8 mouse cellular contexts compared by ENCODE assay signal in genomic region chr5:134435836-134436331, GRCm38 (mm10). TPM values are rescaled to one million over a fixed set of nuclear protein-coding genes. Genes with fewer than 3 reads are reported as not detected.
DNase-seq lines count a peak whose midpoint lies in the region; ATAC-seq lines count a peak whose summit lies in the region.

No protein-coding gene starts in this region.

- intact Hi-C loops in heart, postnatal 25 days (cut with DNase I): no loop called here

- H3K4me3 ChIP-seq in lung, embryonic 15.5 days: no peak overlapping the region
- H3K4me3 ChIP-seq in forebrain, embryonic 15.5 days: no peak overlapping the region
- H3K4me3 ChIP-seq in stomach, embryonic 15.5 days (replicated peaks): no peak overlapping the region

- DNase-seq in lung, postnatal 25 days (ENCODE audit: low spot score): no peak
- peak; percentile 73 for DNase-seq in brain, adult 2 months (ENCODE audit: low read depth, low spot score)
- DNase-seq in heart, postnatal 25 days (ENCODE audit: low spot score): peak; percentile 51
- DNase-seq in layer of hippocampus, postnatal 36 days: peak; percentile 16 to 39

- no peaks in the 10 kb centered on the region for H3K27me3 ChIP-seq in lung, embryonic 15.5 days
- no peaks in the 10 kb centered on the region for H3K27me3 ChIP-seq in forebrain, embryonic 15.5 days
- no peaks in the 10 kb centered on the region for H3K27me3 ChIP-seq in stomach, embryonic 15.5 days (replicated peaks)

- H3K36me3 ChIP-seq in lung, embryonic 15.5 days: no peaks in the 10 kb centered on the region
- H3K36me3 ChIP-seq in forebrain, embryonic 15.5 days: no peaks in the 10 kb centered on the region
- no peaks in the 10 kb centered on the region for H3K36me3 ChIP-seq in stomach, embryonic 15.5 days

- H3K9me3 ChIP-seq in lung, embryonic 15.5 days: no peaks in the 10 kb centered on the region
- no peaks in the 10 kb centered on the region for H3K9me3 ChIP-seq in forebrain, embryonic 15.5 days
- no peaks in the 10 kb centered on the region for H3K9me3 ChIP-seq in stomach, embryonic 15.5 days

- no peak for ATAC-seq in lung, embryonic 15.5 days (ENCODE audit: borderline replicate concordance, extremely low read depth, low FRiP score, low TSS enrichment)
- no peak; the same call in 1 of the 2 replicates for ATAC-seq in forebrain, embryonic 15.5 days (replicated peaks)
- no peak for ATAC-seq in stomach, embryonic 15.5 days (ENCODE audit: insufficient read depth, low FRiP score, low read depth)
- ATAC-seq in megakaryocyte, adult 5-6 weeks (ENCODE audit: poor library complexity, severe bottlenecking): no peak

- no peak overlapping the region for H3K4me2 ChIP-seq in lung, embryonic 15.5 days
- H3K4me2 ChIP-seq in forebrain, embryonic 15.5 days (replicated peaks): no peak overlapping the region
- H3K4me2 ChIP-seq in stomach, embryonic 15.5 days: 0 out of 2 replicates have a peak overlapping the region, but pooled peaks have one; percentile 10

- 53% methylated on average over 12 of the region's 12 CpGs for WGBS in lung, embryonic 15.5 days
- 62% methylated on average over 12 of the region's 12 CpGs for WGBS in forebrain, embryonic 15.5 days
- WGBS in stomach, embryonic 15.5 days: 59% methylated on average over 12 of the region's 12 CpGs

- H3K4me1 ChIP-seq in lung, embryonic 15.5 days: peaks cover 45% of the 10 kb centered on the region
- peaks cover 22% of the 10 kb centered on the region; the same call in 1 of the 2 replicates for H3K4me1 ChIP-seq in forebrain, embryonic 15.5 days
- H3K4me1 ChIP-seq in stomach, embryonic 15.5 days: peaks cover 47% of the 10 kb centered on the region

- H3K9ac ChIP-seq in lung, embryonic 15.5 days: no peak overlapping the region
- H3K9ac ChIP-seq in forebrain, embryonic 15.5 days (replicated peaks): no peak overlapping the region
- H3K9ac ChIP-seq in stomach, embryonic 15.5 days: no peak overlapping the region

- 0 out of 2 replicates have a peak overlapping the region, but pooled peaks have one; percentile 31 for H3K27ac ChIP-seq in lung, embryonic 15.5 days
- peak overlapping the region; percentile 25; the same call in 1 of the 2 replicates for H3K27ac ChIP-seq in forebrain, embryonic 15.5 days (replicated peaks)
- peak overlapping the region; percentile 44; the same call in 1 of the 2 replicates for H3K27ac ChIP-seq in stomach, embryonic 15.5 days

RNA-seq across cellular contexts. Expression of gene Gtf2ird1, which starts 20.6 kb away (rescaled TPM):
- 75.2 and 78.0 TPM in 2 replicates for polyA plus RNA-seq in lung, embryonic 15.5 days (2015; fragmentation: Nextera tagmentation; extraction: Ambion mirVana)
- 89.7 and 93.3 TPM in 2 replicates for polyA plus RNA-seq in forebrain, embryonic 15.5 days (2015; fragmentation: Nextera tagmentation; extraction: Ambion mirVana)
- 10 to 100 TPM; 18.2 to 26.3 TPM for total RNA-seq in heart, postnatal 25 days (2021)
- total RNA-seq in layer of hippocampus, postnatal 36 days (2021): 10 to 100 TPM; 28.4 to 31.3 TPM
- polyA plus RNA-seq in stomach, embryonic 15.5 days (2015; fragmentation: Nextera tagmentation; extraction: Ambion mirVana): 83.6 and 90.8 TPM in 2 replicates
- total RNA-seq in megakaryocyte, adult 5-6 weeks (2015): 4.9 and 5.7 TPM in 2 replicates
- total RNA-seq in megakaryocyte, adult 5-6 weeks (2017): 4.4 and 8.7 TPM in 2 replicates
